Mouse (Mus musculus): ENCODE data around the gene Cel.

The Cel gene

GRCm38 (mm10) chr2:28521571-28522151 lies 41.5 kb downstream of the Cel start:
- DNase-seq (ENCODE audit: low spot score in 2 of 2), result no peak

DNA sequence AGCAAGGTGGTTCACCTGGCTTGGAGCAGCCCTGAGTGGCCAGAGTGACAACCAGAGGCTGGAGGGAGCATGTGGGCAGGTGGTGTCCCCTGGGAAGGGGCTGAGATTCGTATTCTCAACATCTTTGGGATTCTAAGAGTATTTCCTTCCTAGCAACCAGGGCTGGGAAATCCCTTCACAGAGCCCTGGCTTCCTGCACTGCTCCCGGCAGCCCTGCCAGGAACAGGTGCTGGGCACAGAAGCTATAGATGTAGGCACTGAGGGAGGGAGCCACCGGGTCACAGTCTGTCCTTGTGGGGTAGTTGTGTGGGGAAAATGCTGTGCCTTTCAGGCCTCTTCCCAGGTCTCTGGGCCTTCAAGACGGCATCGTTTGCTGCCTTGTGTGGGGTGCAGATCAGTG lies 42.6 kb downstream of the Cel start:
- no peak for DNase-seq (ENCODE audit: low spot score in 2 of 2)

- no peak for DNase-seq (ENCODE audit: low spot score in 2 of 2)
Observed at GRCm38 (mm10) chr2:28518231-28518630, 45.0 kb downstream of the Cel start.

DNA sequence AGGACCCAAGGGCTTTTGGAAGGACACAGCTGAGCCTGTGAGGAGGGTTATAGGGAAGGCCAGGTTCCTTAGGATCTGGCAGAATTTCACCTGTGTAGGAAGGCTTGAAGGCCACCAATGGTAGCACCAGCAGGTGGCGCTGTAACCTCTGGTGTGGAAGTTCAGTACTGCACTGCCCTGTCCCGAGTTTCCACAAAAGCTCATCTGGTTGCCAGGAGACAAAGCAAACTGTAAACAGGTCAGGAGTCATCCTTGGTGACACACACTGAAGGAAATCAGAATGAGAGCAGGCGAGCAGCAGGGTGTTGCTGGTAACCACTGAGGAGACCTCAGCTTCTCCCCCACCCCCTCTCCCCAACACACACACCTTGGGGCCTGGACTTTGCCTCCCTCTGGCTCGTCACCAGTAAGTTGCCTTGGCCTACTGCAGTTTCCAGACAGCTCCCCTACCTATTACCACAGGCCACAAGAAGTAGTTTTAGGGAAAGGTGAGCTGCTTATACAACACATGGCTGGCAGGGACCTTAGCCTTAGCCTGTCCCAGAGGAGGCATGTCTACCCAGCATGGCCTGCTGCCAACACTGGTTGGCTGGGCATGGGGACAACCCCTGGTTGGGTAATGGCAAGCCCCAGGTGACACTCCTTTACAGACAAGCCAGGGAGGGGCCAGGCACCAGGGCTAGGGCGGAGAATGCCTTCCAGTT lies 45.8 kb downstream of the Cel start:
- DNase-seq (ENCODE audit: low spot score in 2 of 2), result peak; percentile 70 to 92

GRCm38 (mm10) chr2:28514489-28514888 lies 48.7 kb downstream of the Cel start:
- DNase-seq (ENCODE audit: low spot score in 2 of 2), result peak; percentile 79 to 92

- peak in 1 of 2 experiments; percentile 66 for DNase-seq (ENCODE audit: low spot score in 2 of 2)
Observed at GRCm38 (mm10) chr2:28513431-28514370, 49.5 kb downstream of the Cel start.

DNA sequence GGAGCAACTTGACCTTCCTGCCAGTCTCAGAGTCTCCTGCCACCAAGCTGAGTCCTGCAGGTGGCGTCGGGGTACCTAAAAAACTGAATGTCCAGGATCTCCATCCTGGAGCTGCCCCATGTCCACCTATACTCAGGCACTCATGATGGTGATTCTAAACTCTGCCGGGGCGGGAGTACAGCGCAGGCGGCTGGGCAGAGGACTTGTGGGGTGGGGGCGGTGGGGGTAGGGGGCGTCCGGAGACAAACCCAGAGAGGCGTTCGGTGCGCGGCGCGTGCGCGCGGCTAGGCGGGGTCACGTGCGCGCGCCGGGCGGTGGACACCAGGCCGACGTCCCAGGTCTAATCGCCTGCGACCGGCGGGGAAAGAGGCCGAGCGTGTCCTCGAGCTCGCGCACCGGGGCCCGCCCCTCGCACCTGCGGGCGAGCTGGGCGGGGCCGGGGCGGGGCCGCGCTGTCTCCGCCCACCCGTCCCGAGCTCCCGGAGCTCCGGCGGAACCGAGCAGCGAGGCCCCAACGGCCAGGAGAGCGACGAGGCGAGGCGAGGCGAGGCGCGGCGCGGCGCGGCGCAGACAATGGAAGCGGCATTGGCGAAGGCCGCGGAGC lies 50.3 kb downstream of the Cel start, which contains the start of gene Ralgds:
Gene Ralgds, plus strand, starts transcription at position 328 of the 604 bp plus-strand sequence.
- DNase-seq (ENCODE audit: low spot score in 2 of 2), result peak in 1 of 2 experiments; percentile 68

- DNase-seq (ENCODE audit: low spot score in 2 of 2), result peak in 1 of 2 experiments; percentile 52
Observed at GRCm38 (mm10) chr2:28511600-28511999, 51.6 kb downstream of the Cel start.

GRCm38 (mm10) chr2:28506291-28506690 lies 56.9 kb downstream of the Cel start:
- peak in 1 of 2 experiments; percentile 33 for DNase-seq (ENCODE audit: low spot score in 2 of 2)

DNA sequence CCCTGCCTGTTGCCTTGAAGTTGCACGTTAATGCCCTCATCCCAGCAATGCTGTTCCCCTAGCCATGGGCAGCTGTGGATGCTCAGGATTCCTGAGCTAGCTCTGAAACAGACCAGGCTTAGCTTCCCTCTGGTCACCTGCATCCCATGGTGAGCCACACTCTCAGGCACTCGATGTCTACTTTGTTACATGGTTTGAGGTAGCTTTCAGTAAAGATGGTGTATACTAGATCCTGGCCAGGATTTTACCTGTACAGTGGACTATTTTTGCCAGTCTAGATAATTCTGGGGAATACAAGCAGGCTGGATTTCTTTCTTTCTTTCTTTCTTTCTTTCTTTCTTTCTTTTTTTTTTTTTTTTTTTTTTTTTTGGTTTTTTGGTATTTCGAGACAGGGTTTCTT lies 57.4 kb downstream of the Cel start, which contains the start of gene Gm10134:
Gene Gm10134, plus strand, starts transcription at position 301 of the 400 bp plus-strand sequence.
- no peak for DNase-seq (ENCODE audit: low spot score in 2 of 2)

All from spleen, postnatal 4 days (tissue).